Comparison of ENCODE assay signal across 18 mouse cellular contexts in the genomic region with DNA sequence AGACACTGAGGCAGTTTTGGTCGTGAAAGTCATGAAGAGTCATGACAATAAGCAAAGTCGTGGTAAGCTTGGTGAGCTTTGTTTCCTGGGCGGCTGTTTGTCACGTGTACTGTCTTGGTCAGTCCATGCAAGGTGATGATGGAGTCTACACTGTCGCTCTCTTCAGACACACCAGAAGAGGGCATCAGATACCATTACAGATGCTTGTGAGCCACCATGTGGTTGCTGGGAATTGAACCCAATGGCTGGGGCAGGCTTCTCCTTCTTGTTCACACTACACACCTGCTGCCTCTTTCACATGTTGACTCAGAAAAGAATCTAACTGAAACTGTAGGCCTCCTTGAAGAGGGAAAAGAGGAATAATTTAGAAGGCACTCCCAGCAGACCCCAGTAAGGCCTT. TPM values are rescaled to one million over a fixed set of nuclear protein-coding genes. Genes with fewer than 3 reads are reported as not detected.
DNase-seq lines count a peak whose midpoint lies in the region; ATAC-seq and TF ChIP-seq lines count a peak whose summit lies in the region.
"Had no signal": no experiment of that assay in that cellular context is flagged by ENCODE, and none has a peak within 500 bp of the region (broad histone marks: within the 10 kb centered on the region; RNA-seq: fewer than 3 reads in every experiment).

No protein-coding gene starts in this region.

- no peak overlapping the region for H3K4me2 ChIP-seq in forebrain, embryonic 14.5 days (ENCODE audit: low read length)
- H3K4me2 ChIP-seq: forebrain, embryonic 13.5 days; heart, embryonic 12.5 days; hindbrain, embryonic 14.5 days had no signal

- no peak overlapping the region for H3K9ac ChIP-seq in ES-Bruce4 (ENCODE audit: low read depth, poor library complexity, severe bottlenecking)
- H3K9ac ChIP-seq in forebrain, embryonic 14.5 days (ENCODE audit: low read length) = no peak overlapping the region
- H3K9ac ChIP-seq: forebrain, embryonic 13.5 days; heart, embryonic 12.5 days; hindbrain, embryonic 14.5 days had no signal

- peak; percentile 4 for TF ChIP-seq CTCF in left cerebral cortex, adult 2 months (IDR thresholded peaks at IDR 0.05)
- TF ChIP-seq CTCF in ES-Bruce4 (IDR thresholded peaks at IDR 0.05; ENCODE audit: low read depth, low read length) = peak; percentile 18

- no peaks in the 10 kb centered on the region for H3K36me3 ChIP-seq in ES-Bruce4 (ENCODE audit: control insufficient read depth, insufficient read depth, low read length, poor library complexity, severe bottlenecking)
- H3K36me3 ChIP-seq in macrophage (ENCODE audit: inconsistent target) = no peaks in the 10 kb centered on the region
- no peaks in the 10 kb centered on the region for H3K36me3 ChIP-seq in forebrain, embryonic 14.5 days (ENCODE audit: control insufficient read depth, insufficient read depth, low read length)
- H3K36me3 ChIP-seq: embryonic facial prominence, embryonic 10.5 days; heart, embryonic 12.5 days; hindbrain, embryonic 10.5 days had no signal

- intact Hi-C loops in left cerebral cortex, adult 2 months (cut with DNase I) = no loop called here

- DNase-seq in left cerebral cortex, adult 2 months (ENCODE audit: extremely low spot score in 1 of 2, low spot score in 2 of 2) = no peak
- DNase-seq in left cerebral cortex, adult 8-10 months (ENCODE audit: low spot score in 2 of 2) = no peak
- DNase-seq in A20 (ENCODE audit: low read depth, low spot score) = peak; percentile 38
- DNase-seq in forebrain, embryonic 14.5 days (ENCODE audit: low spot score) = no peak
- DNase-seq: adrenal gland, adult 2 months; adrenal gland, postnatal 25 days; cerebellum, adult 11 months; cerebellum, adult 8-10 months; cerebellum, postnatal 14 days; gastrocnemius, adult 2 months; gastrocnemius, postnatal 25 days had no signal

- H3K79me2 ChIP-seq in macrophage (ENCODE audit: inconsistent target) = peaks cover 69% of the 10 kb centered on the region

- no peaks in the 10 kb centered on the region for H3K9me3 ChIP-seq in ES-Bruce4 (replicated peaks; ENCODE audit: control insufficient read depth, insufficient read depth, low read length, poor library complexity, severe bottlenecking)
- H3K9me3 ChIP-seq in forebrain, embryonic 14.5 days (replicated peaks; ENCODE audit: control insufficient read depth, low read length) = no peaks in the 10 kb centered on the region
- H3K9me3 ChIP-seq: embryonic facial prominence, embryonic 10.5 days; forebrain, embryonic 13.5 days; heart, embryonic 12.5 days; hindbrain, embryonic 10.5 days had no signal

- no peak for TF ChIP-seq EP300 in ES-Bruce4 (IDR thresholded peaks at IDR 0.05; ENCODE audit: insufficient read depth, low read depth, low read length)

- H3K4me3 ChIP-seq in left cerebral cortex, adult 2 months = no peak overlapping the region
- no peak overlapping the region for H3K4me3 ChIP-seq in ES-Bruce4 (ENCODE audit: low read depth, low read length)
- no peak overlapping the region for H3K4me3 ChIP-seq in macrophage (ENCODE audit: inconsistent target)
- no peak overlapping the region for H3K4me3 ChIP-seq in forebrain, embryonic 14.5 days (ENCODE audit: low read depth, low read length)
- H3K4me3 ChIP-seq: embryonic facial prominence, embryonic 10.5 days; forebrain, embryonic 13.5 days; gastrocnemius, adult 2 months; heart, embryonic 12.5 days; hindbrain, embryonic 10.5 days had no signal

- ATAC-seq in forebrain, embryonic 14.5 days = no peak
- ATAC-seq: forebrain, embryonic 13.5 days had no signal

- 62% methylated on average over 5 of the region's 5 CpGs for WGBS in macrophage (ENCODE audit: missing documents)
- 84% methylated on average over 5 of the region's 5 CpGs for WGBS in forebrain, embryonic 14.5 days

- H3K4me1 ChIP-seq in ES-Bruce4 (ENCODE audit: control insufficient read depth, insufficient read depth, low read length) = no peaks in the 10 kb centered on the region
- H3K4me1 ChIP-seq in forebrain, embryonic 14.5 days (ENCODE audit: control insufficient read depth, insufficient read depth, low read length) = no peaks in the 10 kb centered on the region

- TF ChIP-seq POLR2A in ES-Bruce4 (IDR thresholded peaks at IDR 0.05; ENCODE audit: insufficient read depth, low read length) = no peak

- no peak overlapping the region for H3K27ac ChIP-seq in left cerebral cortex, adult 2 months
- no peak overlapping the region for H3K27ac ChIP-seq in ES-Bruce4 (ENCODE audit: insufficient read depth, low read length)
- H3K27ac ChIP-seq in macrophage = peak overlapping the region; percentile 97
- H3K27ac ChIP-seq in forebrain, embryonic 14.5 days (ENCODE audit: low read depth, low read length) = no peak overlapping the region
- H3K27ac ChIP-seq: embryonic facial prominence, embryonic 10.5 days; forebrain, embryonic 13.5 days; hindbrain, embryonic 10.5 days; hindbrain, embryonic 14.5 days had no signal

- no peaks in the 10 kb centered on the region for H3K27me3 ChIP-seq in ES-Bruce4 (ENCODE audit: control insufficient read depth, insufficient read depth, low read length, poor library complexity, severe bottlenecking)
- no peaks in the 10 kb centered on the region for H3K27me3 ChIP-seq in forebrain, embryonic 14.5 days (replicated peaks; ENCODE audit: control insufficient read depth, insufficient read depth, low read length)
- H3K27me3 ChIP-seq: forebrain, embryonic 13.5 days; heart, embryonic 12.5 days had no signal

RNA-seq across cellular contexts. Expression of a gene that starts 19.3 kb away (rescaled TPM):
- total RNA-seq in left cerebral cortex, adult 2 months (2021) = 10 to 100 TPM; 79.6 to 93.7 TPM
- total RNA-seq in left cerebral cortex, adult 8-10 months (2022) = 10 to 100 TPM; 61.4 to 76.2 (median 72.9) TPM
- polyA plus RNA-seq in ES-Bruce4 (2011; ENCODE audit: insufficient read depth, insufficient read length, low read depth, missing spikeins) (1.4 and 1.6 TPM in 2 replicates), macrophage (2018) (17.4 to 30.3 TPM (median 22.9 TPM) in 3 replicates)
- 100 to 1,000 TPM in 20 of 26 experiments, 10 to 100 TPM in 6; 61.5 to 833 (median 201) TPM for total RNA-seq in macrophage (2018; cell fraction: chromatin; rRNA removed)
- total RNA-seq in macrophage (2018; cell fraction: cytosol; rRNA removed) = 100 to 1,000 TPM in 3 of 26 experiments, 10 to 100 TPM in 23; 16.5 to 151 (median 40.9) TPM
- total RNA-seq in macrophage (2018; cell fraction: nucleus; rRNA removed) = 100 to 1,000 TPM in 19 of 26 experiments, 10 to 100 TPM in 7; 37.9 to 414 (median 149) TPM
- 0.52 and 0.70 TPM in 2 replicates for polyA plus RNA-seq in forebrain, embryonic 14.5 days (2014; fragmentation: Nextera tagmentation; extraction: Ambion mirVana)
